Mouse (Mus musculus) urinary bladder, postnatal 4 days (tissue): ENCODE results near the gene Mid2.
A peak's percentile ranks its signal among the peaks of the same experiment; 100 is the strongest.
"Not testable (repeated sequence)": the region's sequence is repeated elsewhere in the genome, so short reads cannot be mapped to it uniquely, and the experiment has no call there.

Source experiments
- DNase-seq, 2 experiments: peaks; one replicate each; pipeline ENCODE4 v3.0.0; 2021 to 2022; ENCODE audit warnings: low spot score in 2 of 2

Gene Mid2

DNA sequence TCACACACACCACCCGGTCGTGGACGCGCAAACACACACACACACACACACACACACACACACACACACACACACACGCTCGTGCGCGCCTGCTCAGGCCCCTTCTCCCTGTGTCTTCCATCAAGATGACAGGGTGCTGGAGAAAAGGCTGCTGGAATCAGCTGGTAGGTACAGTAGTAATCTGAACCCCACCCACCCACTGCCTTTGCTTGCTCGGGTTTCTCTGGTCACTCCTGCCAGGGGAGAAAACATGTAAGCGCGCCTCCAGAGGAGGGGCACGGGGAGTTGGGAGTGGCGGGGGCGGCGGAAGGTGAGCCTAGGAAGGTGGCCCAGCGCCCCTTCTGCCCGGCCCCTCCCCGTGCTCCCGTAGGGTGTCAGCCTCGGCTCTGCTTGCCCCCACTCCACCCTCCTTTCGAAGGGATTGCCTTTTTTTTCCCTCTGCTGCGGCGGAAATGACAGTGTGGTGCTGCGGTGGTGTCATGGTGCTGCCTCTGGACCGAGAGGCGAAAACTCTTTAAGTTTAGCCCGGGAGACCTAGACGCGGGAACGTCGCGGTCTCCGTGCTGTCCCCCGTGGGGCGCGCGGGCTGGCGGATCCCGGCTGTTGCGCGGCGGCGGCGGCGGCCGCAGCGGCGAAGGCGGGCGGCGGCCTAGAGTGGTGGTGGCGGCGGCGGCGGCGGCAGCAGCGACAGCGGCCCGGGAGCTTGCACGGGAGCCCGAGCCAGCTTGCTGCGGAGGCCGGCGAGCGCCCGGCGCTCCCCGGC lies at the start of gene Mid2:
Gene Mid2, plus strand, starts transcription at position 121 of the 763 bp plus-strand sequence.
- peak; percentile 17 to 59 for DNase-seq

- no peak for DNase-seq
Observed at GRCm38 (mm10) chrX:140624875-140625594, 39.4 kb upstream of the Mid2 start.

- no peak for DNase-seq
Observed at GRCm38 (mm10) chrX:140638028-140638427, 26.4 kb upstream of the Mid2 start.

DNA sequence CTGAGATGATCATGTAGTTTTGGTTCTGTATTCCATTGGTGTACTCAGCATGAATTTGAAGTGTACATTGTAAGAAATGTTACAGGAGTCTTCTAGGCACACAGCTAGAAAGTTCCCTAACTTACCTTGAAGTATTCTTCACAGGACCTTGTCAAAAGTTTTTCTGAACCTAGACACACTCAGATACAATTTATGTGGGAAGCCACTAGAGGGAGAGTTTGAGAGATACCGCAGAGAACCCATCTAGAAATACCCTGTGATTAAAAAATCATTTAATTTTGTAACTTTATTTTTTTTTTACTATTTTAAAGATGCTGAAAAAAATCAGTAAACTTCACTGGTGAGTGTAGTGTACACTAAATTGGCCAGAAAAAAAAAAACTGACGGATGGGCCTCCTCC lies 24.8 kb upstream of the Mid2 start:
- DNase-seq: no peak

DNA sequence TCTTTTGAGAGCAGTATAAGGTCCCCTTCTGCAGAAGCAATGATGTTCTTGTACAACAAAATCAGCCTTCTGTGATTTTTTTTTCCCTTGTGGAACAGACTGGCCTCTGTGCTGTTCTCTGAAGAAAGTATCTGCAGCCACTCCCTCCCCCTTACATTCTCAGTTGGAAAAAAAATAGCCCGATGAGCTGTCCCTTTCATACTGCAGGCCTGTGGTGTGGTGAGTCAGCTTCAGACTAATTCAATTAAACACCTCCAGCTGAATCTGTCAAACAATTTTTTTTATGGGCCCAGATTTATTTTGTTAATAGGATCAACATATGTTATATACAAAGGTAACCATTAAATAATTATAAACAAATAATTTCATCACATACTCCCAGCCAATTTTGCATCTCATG lies 3.7 kb upstream of the Mid2 start:
- DNase-seq: no peak

DNA sequence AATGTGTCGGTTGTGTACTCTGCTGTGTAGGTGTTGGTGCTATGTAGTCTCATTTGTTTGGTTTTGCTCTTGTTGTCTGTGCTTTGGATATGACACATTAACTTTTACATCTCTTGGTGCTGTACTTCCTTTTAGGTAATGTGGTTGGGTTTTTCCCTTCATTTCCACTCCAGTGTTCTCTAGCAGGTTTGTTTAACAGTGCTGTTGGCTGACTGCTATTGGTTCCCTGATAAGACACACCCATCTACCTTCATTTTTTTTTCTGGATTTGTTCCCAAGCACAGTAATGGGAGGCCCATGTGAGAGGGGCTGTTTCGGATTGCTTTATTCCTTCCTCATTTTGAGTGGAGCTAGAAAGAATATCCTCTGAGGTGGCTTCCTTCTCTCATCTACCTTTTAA lies 883 bp upstream of the Mid2 start:
- no peak for DNase-seq

GRCm38 (mm10) chrX:140665242-140665810 lies 927 bp downstream of the Mid2 start:
- DNase-seq: peak; percentile 24 to 60

- no peak for DNase-seq
Observed at GRCm38 (mm10) chrX:140675444-140675843, 11.0 kb downstream of the Mid2 start.

DNA sequence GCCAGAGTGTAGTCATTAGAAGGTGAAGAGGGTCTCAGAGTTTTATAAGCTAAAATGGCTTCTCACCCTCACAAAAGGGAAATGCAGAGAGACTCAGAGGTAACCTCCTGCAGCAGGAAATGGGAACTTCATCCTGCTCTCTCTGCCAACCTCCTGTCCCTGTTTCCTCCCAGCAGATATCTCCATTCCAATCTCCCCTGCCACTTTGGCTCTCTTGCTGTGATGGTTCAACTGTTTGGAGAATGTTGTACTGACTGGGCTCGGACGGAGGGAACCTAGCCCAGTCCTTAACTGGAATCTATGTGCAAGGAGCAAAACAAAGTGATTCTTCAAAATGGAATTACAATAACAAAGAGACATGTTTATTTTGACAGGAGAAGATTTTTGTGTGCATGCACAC lies 23.9 kb downstream of the Mid2 start:
- DNase-seq: no peak

DNA sequence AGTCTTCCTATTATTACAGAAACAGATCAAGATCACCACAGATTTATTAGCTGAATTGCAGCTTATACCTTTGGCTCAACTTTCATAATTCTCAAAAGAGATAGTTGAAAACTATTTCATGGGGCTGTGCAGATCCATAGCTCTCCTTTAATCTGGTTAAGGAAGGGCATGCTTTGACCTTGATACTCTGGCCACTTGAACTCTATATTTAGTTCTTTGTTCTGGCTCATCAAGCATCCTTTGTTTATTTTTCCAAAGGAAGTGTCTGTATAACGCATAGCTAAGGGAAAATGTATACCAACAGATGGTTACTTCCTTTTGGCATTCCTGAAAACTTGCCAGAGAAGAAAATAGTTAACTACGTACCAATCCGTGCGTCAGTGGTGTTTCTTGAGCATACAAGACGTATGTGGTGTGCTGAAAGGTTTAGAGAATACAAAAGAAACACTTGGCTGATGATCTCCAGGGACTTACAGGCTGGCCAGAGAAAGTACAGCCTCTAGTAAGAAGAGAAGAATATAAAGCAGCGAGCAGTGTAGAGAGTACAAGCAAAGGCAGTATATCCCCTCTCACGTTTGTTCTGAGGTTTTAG lies 33.6 kb downstream of the Mid2 start:
- DNase-seq: not testable (repeated sequence)

DNA sequence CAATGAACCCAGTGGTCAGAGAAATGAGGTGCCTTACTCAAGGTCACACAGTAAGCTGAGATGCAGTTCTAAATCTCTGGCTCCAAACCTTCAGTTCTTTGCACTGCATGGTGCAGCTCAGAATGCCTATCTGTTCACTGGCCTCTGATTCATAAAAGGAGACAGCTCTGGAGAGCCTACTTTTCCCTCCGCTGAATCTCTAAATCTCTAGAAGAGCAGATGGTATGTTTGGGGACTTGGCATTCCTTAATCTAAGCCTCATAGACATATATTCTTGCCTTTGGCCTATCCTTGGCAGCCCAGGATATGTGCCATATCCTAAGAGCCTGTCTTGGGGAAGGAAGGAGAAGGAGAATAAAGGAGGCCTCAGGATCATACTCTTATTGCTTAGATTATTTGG lies 38.8 kb downstream of the Mid2 start:
- no peak for DNase-seq

- no peak for DNase-seq
Observed at GRCm38 (mm10) chrX:140706077-140706476, 41.7 kb downstream of the Mid2 start.

- no peak for DNase-seq
Observed at GRCm38 (mm10) chrX:140722400-140722799, 58.0 kb downstream of the Mid2 start.

GRCm38 (mm10) chrX:140738986-140739385 lies 74.6 kb downstream of the Mid2 start:
- DNase-seq: no peak

- no peak for DNase-seq
Observed at GRCm38 (mm10) chrX:140743213-140743612, 78.8 kb downstream of the Mid2 start.

- DNase-seq: no peak
Observed at GRCm38 (mm10) chrX:140769794-140770193, 105.4 kb downstream of the Mid2 start.

DNA sequence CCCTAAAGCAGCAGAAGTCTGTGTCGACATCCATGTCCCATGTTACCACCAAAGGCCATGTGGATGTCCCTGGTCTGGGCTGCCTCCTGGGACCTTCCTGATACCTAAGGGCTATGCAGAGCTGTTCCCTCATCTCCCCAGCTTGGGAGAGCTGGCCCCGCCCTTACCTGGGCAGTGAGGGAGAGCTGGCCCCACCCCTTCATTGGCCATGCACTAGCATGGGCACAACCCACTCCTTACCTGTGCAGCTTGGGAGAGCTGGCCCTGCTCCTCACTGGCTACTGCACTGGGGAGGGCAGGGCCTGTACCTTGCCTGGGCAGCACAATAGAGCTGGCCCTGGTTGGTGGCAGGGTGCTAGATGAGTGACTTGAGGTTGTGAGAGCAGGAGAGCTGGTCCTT lies 140.9 kb downstream of the Mid2 start:
- no peak for DNase-seq

- DNase-seq: no peak
Observed at GRCm38 (mm10) chrX:140813312-140814006, 149.1 kb downstream of the Mid2 start, which contains the start of gene Tex13b. Tex13b (minus strand) TSS chrX:140813433.
